Mouse (Mus musculus) kidney, adult 11 months (tissue): Measurements from ENCODE around the gene Lrch1.
A peak's percentile ranks its signal among the peaks of the same experiment; 100 is the strongest.

Experiments
- DNase-seq: peaks from one replicate; pipeline ENCODE4 v3.0.0; 2022

Gene Lrch1

GRCm38 (mm10) chr14:74847311-74848133, 100.2 kb downstream of the Lrch1 start:
- DNase-seq: peak; percentile 9

GRCm38 (mm10) chr14:74846668-74847067, 101.0 kb downstream of the Lrch1 start:
- DNase-seq: no peak

- no peak for DNase-seq
These were observed 101.9 kb downstream of the Lrch1 start for GRCm38 (mm10) chr14:74845661-74846274.

- no peak for DNase-seq
These were observed 106.0 kb downstream of the Lrch1 start for GRCm38 (mm10) chr14:74841708-74842107.

GRCm38 (mm10) chr14:74841297-74841696, 106.4 kb downstream of the Lrch1 start:
- DNase-seq: no peak

- no peak for DNase-seq
These were observed 106.9 kb downstream of the Lrch1 start for GRCm38 (mm10) chr14:74840820-74841219.

GRCm38 (mm10) chr14:74840328-74840727, 107.3 kb downstream of the Lrch1 start:
- no peak for DNase-seq

GRCm38 (mm10) chr14:74838816-74839215, 108.9 kb downstream of the Lrch1 start:
- no peak for DNase-seq

- DNase-seq: no peak
These were observed 112.7 kb downstream of the Lrch1 start for GRCm38 (mm10) chr14:74835010-74835409.

GRCm38 (mm10) chr14:74834215-74834614, 113.5 kb downstream of the Lrch1 start:
- DNase-seq: no peak

- DNase-seq: no peak
These were observed 116.0 kb downstream of the Lrch1 start for GRCm38 (mm10) chr14:74831653-74832052.

GRCm38 (mm10) chr14:74831050-74831449, 116.6 kb downstream of the Lrch1 start:
- DNase-seq: no peak

- no peak for DNase-seq
These were observed 117.1 kb downstream of the Lrch1 start for GRCm38 (mm10) chr14:74830591-74830990.

GRCm38 (mm10) chr14:74822757-74823680, 124.7 kb downstream of the Lrch1 start:
- no peak for DNase-seq

GRCm38 (mm10) chr14:74822048-74822447, 125.6 kb downstream of the Lrch1 start:
- no peak for DNase-seq

GRCm38 (mm10) chr14:74820180-74820813, 127.4 kb downstream of the Lrch1 start:
- no peak for DNase-seq

GRCm38 (mm10) chr14:74816705-74817104, 131.0 kb downstream of the Lrch1 start:
- DNase-seq: no peak

GRCm38 (mm10) chr14:74814848-74815789, 132.6 kb downstream of the Lrch1 start:
- DNase-seq: no peak

- DNase-seq: no peak
These were observed 136.1 kb downstream of the Lrch1 start for GRCm38 (mm10) chr14:74811617-74812016.

GRCm38 (mm10) chr14:74801961-74802360, 145.7 kb downstream of the Lrch1 start:
- no peak for DNase-seq

GRCm38 (mm10) chr14:74798063-74798890, 149.4 kb downstream of the Lrch1 start:
- DNase-seq: no peak
